Mouse (Mus musculus) neural tube, embryonic 12.5 days (tissue): ENCODE measurements at regions not wholly inside any gene's neighbourhood (a gene's known extent, or its start where the extent isn't known, plus 50 kb on each side); places are given as distances from the start of the nearest gene placed in this dataset.

Experiments
- ATAC-seq: fragments of 200-750 bp; cut with Nextera tagmentation; 2 replicates; pipeline ENCODE4 v1.8.0; 2017; ENCODE audit warnings: low read depth, mild to moderate bottlenecking, moderate TSS enrichment, moderate library complexity; ENCODE audit not compliant: low FRiP score
- H3K27ac ChIP-seq: fragments of 300-500 bp; sonication (generic); 2 replicates; pipeline ENCODE4 v1.5.1; 2016
- H3K27me3 ChIP-seq: fragments of 300-500 bp; sonication (generic); replicated peaks from 2 replicates; pipeline ENCODE4 v1.6.1; 2016; ENCODE audit warnings: mild to moderate bottlenecking
- H3K36me3 ChIP-seq: fragments of 300-500 bp; sonication (generic); 2 replicates; pipeline ENCODE4 v1.6.1; 2016; ENCODE audit warnings: mild to moderate bottlenecking
- H3K4me1 ChIP-seq: fragments of 300-500 bp; sonication (generic); 2 replicates; pipeline ENCODE4 v1.6.1; 2016
- H3K4me2 ChIP-seq: fragments of 300-500 bp; sonication (generic); replicated peaks from 2 replicates; pipeline ENCODE4 v1.6.1; 2016; ENCODE audit warnings: mild to moderate bottlenecking
- H3K4me3 ChIP-seq: fragments of 300-500 bp; sonication (generic); 2 replicates; pipeline ENCODE4 v1.5.1; 2016
- H3K9ac ChIP-seq: fragments of 300-500 bp; sonication (generic); 2 replicates; pipeline ENCODE4 v1.6.1; 2016; ENCODE audit warnings: mild to moderate bottlenecking
- H3K9me3 ChIP-seq: fragments of 300-500 bp; sonication (generic); 2 replicates; pipeline ENCODE4 v1.6.1; 2016; ENCODE audit warnings: mild to moderate bottlenecking
- WGBS: fragments of 180-500 bp; shearing (Covaris S2); methylation state at CpG from one replicate; pipeline ENCODE4 v1.1.7; 2016; 5-methylcytosine and 5-hydroxymethylcytosine counted together

- H3K4me1 ChIP-seq, result no peaks in the 10 kb centered on the region
- no peak for ATAC-seq
- no peak overlapping the region for H3K27ac ChIP-seq
- no peak overlapping the region for H3K4me3 ChIP-seq
- no peaks in the 10 kb centered on the region for H3K27me3 ChIP-seq
- no peaks in the 10 kb centered on the region for H3K36me3 ChIP-seq
- 20% methylated on average over 5 of the region's 5 CpGs for WGBS
- no peak overlapping the region for H3K4me2 ChIP-seq
- H3K9ac ChIP-seq, result no peak overlapping the region
- H3K9me3 ChIP-seq, result no peaks in the 10 kb centered on the region
Measured at GRCm38 (mm10) chr12:54577235-54577634, 79.1 kb downstream of the Sptssa start.

GRCm38 (mm10) chr12:54576821-54577220 is 79.6 kb downstream of the Sptssa start:
- Histone ChIP-seq H3K4me3 (no peak overlapping the region), H3K9ac (no peak overlapping the region), H3K36me3 (no peaks in the 10 kb centered on the region), H3K27me3 (no peaks in the 10 kb centered on the region), H3K4me2 (no peak overlapping the region), H3K27ac (no peak overlapping the region), H3K4me1 (no peaks in the 10 kb centered on the region), H3K9me3 (0 out of 2 replicates have a peak, but pooled peaks cover under 1% of the 10 kb centered on the region)
- no peak for ATAC-seq
- WGBS, result 77% methylated on average over 3 of the region's 3 CpGs

DNA sequence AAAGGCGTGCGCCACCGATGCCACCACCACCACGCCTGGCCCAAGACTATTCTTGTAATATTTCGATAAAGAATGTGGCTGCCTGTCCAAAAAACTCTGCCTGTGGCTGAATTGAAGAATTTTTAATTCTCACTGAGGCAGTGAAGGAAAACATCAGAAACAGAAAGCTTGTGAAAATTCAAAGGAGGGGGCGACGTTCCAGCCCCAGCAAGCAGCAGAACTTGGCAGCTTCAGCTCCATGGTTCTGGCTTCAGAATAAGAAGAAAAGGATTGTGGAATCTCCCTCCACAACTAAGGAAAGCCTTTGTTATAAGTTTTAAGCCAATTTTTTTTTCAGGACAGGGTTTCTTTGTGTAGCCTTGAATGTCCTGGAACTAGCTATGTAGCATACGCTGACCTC is 83.5 kb downstream of the Sptssa start:
- no peak for ATAC-seq
- Histone ChIP-seq H3K9me3 (0 out of 2 replicates have a peak, but pooled peaks cover 3% of the 10 kb centered on the region), H3K4me2 (no peak overlapping the region), H3K4me1 (no peaks in the 10 kb centered on the region), H3K36me3 (no peaks in the 10 kb centered on the region), H3K9ac (no peak overlapping the region), H3K27me3 (no peaks in the 10 kb centered on the region), H3K4me3 (no peak overlapping the region), H3K27ac (no peak overlapping the region)
- 94% methylated on average over 8 of the region's 8 CpGs for WGBS

- Histone ChIP-seq H3K9me3 (0 out of 2 replicates have a peak, but pooled peaks cover 3% of the 10 kb centered on the region), H3K4me3 (no peak overlapping the region), H3K9ac (no peak overlapping the region), H3K27me3 (no peaks in the 10 kb centered on the region), H3K4me2 (no peak overlapping the region), H3K36me3 (no peaks in the 10 kb centered on the region), H3K27ac (no peak overlapping the region), H3K4me1 (no peaks in the 10 kb centered on the region)
- 86% methylated on average over 6 of the region's 6 CpGs for WGBS
- no peak for ATAC-seq
Measured at GRCm38 (mm10) chr12:54568078-54568931, 88.1 kb downstream of the Sptssa start.

GRCm38 (mm10) chr12:54567426-54567790 is 89.0 kb downstream of the Sptssa start:
- 90% methylated on average over 3 of the region's 3 CpGs for WGBS
- H3K4me2 ChIP-seq, result no peak overlapping the region
- H3K4me3 ChIP-seq, result no peak overlapping the region
- 0 out of 2 replicates have a peak, but pooled peaks cover 3% of the 10 kb centered on the region for H3K9me3 ChIP-seq
- no peaks in the 10 kb centered on the region for H3K36me3 ChIP-seq
- no peaks in the 10 kb centered on the region for H3K27me3 ChIP-seq
- no peaks in the 10 kb centered on the region for H3K4me1 ChIP-seq
- no peak for ATAC-seq
- no peak overlapping the region for H3K27ac ChIP-seq
- no peak overlapping the region for H3K9ac ChIP-seq

- Histone ChIP-seq H3K9me3 (0 out of 2 replicates have a peak, but pooled peaks cover 3% of the 10 kb centered on the region), H3K9ac (no peak overlapping the region), H3K4me1 (no peaks in the 10 kb centered on the region), H3K4me2 (no peak overlapping the region), H3K27me3 (no peaks in the 10 kb centered on the region), H3K36me3 (no peaks in the 10 kb centered on the region), H3K4me3 (no peak overlapping the region), H3K27ac (no peak overlapping the region)
- no peak for ATAC-seq
- WGBS, result 93% methylated on average over 23 of the region's 23 CpGs
Measured at GRCm38 (mm10) chr12:54566532-54567425, 89.6 kb downstream of the Sptssa start.

DNA sequence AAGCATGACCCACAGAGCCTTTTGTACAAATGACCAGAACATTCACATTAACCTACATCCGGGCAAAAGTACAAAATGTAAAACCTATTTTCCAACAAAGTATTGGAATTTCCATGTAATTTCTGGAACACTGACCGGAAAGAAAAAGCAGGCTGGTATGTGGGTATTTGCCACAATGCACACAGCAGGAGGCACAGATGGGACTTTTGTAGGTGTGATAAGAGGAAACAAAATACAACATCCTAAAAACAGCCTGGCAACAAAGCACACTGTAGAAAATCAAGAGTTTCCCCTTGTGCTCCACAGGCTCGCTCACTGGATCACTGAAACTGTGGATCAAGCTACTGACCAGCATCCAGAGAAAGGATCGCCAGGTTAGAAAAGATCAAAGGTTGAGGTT is 94.4 kb downstream of the Sptssa start:
- H3K4me3 ChIP-seq, result no peak overlapping the region
- no peak overlapping the region for H3K4me2 ChIP-seq
- H3K27ac ChIP-seq, result no peak overlapping the region
- ATAC-seq, result no peak
- H3K36me3 ChIP-seq, result no peaks in the 10 kb centered on the region
- no peaks in the 10 kb centered on the region for H3K9me3 ChIP-seq
- no peak overlapping the region for H3K9ac ChIP-seq
- WGBS, result 92% methylated on average over 4 of the region's 4 CpGs
- H3K4me1 ChIP-seq, result no peaks in the 10 kb centered on the region
- no peaks in the 10 kb centered on the region for H3K27me3 ChIP-seq

GRCm38 (mm10) chr12:54558106-54558505 is 98.3 kb downstream of the Sptssa start:
- 21% methylated on average over 2 of the region's 2 CpGs for WGBS
- Histone ChIP-seq H3K36me3 (no peaks in the 10 kb centered on the region), H3K4me2 (no peak overlapping the region), H3K27ac (no peak overlapping the region), H3K9ac (no peak overlapping the region), H3K27me3 (no peaks in the 10 kb centered on the region), H3K9me3 (no peaks in the 10 kb centered on the region), H3K4me3 (no peak overlapping the region), H3K4me1 (no peaks in the 10 kb centered on the region)
- peak; percentile 58; the same call in 1 of the 2 replicates for ATAC-seq

DNA sequence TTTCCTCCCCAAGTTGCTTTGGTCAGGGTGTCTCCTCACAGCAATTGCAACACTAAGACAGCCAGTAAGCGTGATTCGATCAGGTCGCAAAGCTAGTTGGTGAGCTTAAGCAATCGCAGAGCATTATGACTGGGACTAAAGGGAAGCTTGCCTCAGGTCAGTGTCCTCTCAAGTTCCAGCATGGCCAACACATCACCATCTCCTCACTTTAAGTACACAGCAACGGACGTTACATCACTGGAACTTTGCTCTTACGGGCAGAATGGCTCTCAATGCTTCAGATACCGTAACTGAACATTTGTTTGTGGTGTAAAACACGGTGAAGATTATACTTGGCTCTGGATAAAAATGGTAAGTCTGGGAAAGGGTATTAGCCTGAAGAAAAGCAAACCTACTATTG is 106.7 kb downstream of the Sptssa start:
- H3K27ac ChIP-seq, result no peak overlapping the region
- no peak overlapping the region for H3K9ac ChIP-seq
- no peak for ATAC-seq
- H3K4me2 ChIP-seq, result no peak overlapping the region
- H3K4me3 ChIP-seq, result no peak overlapping the region
- WGBS, result 90% methylated on average over 9 of the region's 9 CpGs
- no peaks in the 10 kb centered on the region for H3K9me3 ChIP-seq
- peaks cover 5% of the 10 kb centered on the region; the same call in 1 of the 2 replicates for H3K4me1 ChIP-seq
- no peaks in the 10 kb centered on the region for H3K36me3 ChIP-seq
- no peaks in the 10 kb centered on the region; the same call in 1 of the 2 replicates for H3K27me3 ChIP-seq

DNA sequence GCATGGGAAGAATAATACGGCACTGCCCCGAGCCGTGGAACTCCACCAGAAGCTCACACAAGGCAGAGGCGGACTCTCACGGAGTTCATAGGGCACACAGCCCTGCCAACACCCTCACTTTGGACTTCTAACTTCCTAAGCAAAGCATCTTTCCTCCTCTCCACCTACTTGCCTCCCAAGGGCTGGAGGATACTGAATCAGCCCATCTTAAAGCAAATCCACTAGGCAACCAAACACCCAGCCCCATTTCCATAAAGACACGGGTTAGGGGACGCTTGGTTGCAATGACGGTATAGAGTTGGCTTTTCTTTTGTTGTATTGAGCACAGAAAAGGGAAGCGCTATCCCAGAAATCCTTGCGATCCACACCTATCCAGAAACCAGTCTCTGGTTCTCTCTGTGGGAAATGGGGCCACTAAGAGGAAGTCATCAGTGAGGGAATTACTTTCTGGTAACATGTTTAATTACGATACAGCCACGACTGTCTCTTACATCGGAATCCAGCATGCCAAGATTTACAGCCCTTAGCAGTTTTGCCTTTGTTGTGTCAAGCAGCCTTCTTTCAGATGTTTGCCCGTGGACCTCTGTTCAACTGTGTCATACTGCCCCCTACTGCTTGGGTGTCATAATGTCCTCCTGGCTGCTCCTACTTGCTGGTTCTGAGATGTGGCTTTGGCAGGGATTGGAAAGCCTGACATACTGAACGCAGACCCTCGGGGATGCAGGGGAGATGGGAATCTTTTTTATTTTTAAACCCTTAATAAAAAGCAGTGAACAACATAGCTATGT is 110.4 kb downstream of the Sptssa start:
- H3K27ac ChIP-seq, result no peak overlapping the region
- H3K9me3 ChIP-seq, result no peaks in the 10 kb centered on the region
- 25% methylated on average over 16 of the region's 16 CpGs for WGBS
- H3K9ac ChIP-seq, result no peak overlapping the region
- H3K4me1 ChIP-seq, result peaks cover 5% of the 10 kb centered on the region; the same call in 1 of the 2 replicates
- no peaks in the 10 kb centered on the region; the same call in 1 of the 2 replicates for H3K27me3 ChIP-seq
- H3K36me3 ChIP-seq, result no peaks in the 10 kb centered on the region
- no peak overlapping the region for H3K4me3 ChIP-seq
- ATAC-seq, result 0 out of 2 replicates have a peak, but pooled peaks have one; percentile 25
- peak overlapping the region; percentile 38 for H3K4me2 ChIP-seq

DNA sequence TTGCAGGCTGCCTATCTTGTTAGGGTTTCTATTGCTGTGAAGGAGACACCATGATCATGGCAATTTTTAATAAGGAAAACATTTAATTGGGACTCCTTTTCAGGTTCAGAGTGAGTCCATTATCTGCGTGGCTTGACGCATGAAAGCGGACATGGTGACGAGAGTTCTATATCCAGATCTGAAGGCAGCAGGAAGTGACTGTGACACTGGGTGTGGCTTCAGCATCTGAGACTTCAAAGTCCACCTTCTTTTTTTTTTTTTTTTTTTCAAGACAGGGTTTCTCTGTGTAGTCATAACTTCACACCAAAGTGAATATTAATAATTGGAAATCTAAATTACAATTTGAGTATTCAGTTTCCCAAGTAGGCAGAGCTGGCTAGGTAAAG is 118.1 kb downstream of the Sptssa start:
- Histone ChIP-seq H3K9ac (no peak overlapping the region), H3K4me3 (no peak overlapping the region), H3K9me3 (no peaks in the 10 kb centered on the region), H3K27ac (no peak overlapping the region), H3K36me3 (no peaks in the 10 kb centered on the region), H3K27me3 (no peaks in the 10 kb centered on the region), H3K4me2 (no peak overlapping the region), H3K4me1 (peaks cover 12% of the 10 kb centered on the region)
- ATAC-seq, result no peak
- 92% methylated on average over 4 of the region's 4 CpGs for WGBS
